Mouse (Mus musculus) splenic B cell, adult 2 months (primary cell): Measurements from ENCODE around the gene Robo1.

Experiments used
- DNase-seq: peaks from one replicate; pipeline ENCODE4 v3.0.0-alpha.2; 2011; ENCODE audit warnings: low read depth, low spot score
- H3K27me3 ChIP-seq: 2 replicates; pipeline ENCODE4 v1.6.1; 2012; ENCODE audit warnings: mild to moderate bottlenecking, low read length, moderate library complexity, mixed read lengths; ENCODE audit not compliant: control insufficient read depth, poor library complexity, insufficient read depth, severe bottlenecking
- H3K36me3 ChIP-seq: 2 replicates; pipeline ENCODE4 v1.6.1; 2012; ENCODE audit warnings: mild to moderate bottlenecking, low read length, moderate library complexity, mixed read lengths; ENCODE audit not compliant: control insufficient read depth, poor library complexity, insufficient read depth, severe bottlenecking

Robo1 gene

GRCm38 (mm10) chr16:72409820-72410219 lies 101.7 kb downstream of the Robo1 start:
- no peaks in the 10 kb centered on the region for H3K36me3 ChIP-seq
- no peaks in the 10 kb centered on the region for H3K27me3 ChIP-seq
- no peak for DNase-seq

DNA sequence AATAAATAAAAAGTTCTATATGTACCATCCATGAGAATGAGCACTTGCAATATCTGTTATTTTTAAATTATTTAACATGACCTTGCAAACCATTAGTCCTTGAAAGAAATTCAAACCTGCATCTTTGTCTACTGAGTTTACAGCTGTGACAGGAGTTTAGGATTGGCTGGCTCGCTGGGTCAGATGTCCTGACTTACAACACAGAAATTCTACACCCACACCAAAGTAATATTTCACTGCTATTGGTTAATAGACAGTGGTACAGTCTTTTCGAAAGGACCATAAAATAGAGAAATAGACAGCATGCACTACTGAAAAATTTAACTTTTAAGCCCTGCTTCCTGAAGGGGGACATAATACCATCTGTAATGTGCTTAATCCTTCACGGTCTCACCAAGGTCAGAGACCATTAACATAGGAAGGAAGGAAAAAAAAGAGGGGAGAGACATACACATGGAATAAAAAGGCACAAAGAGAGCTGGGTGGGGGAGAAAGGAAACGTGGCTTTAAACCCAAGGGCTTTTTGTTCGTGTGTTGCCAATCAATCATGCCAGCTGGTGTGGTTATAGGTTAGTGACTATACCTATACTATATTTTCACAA lies 103.7 kb downstream of the Robo1 start:
- DNase-seq: no peak
- Histone ChIP-seq H3K36me3 (no peaks in the 10 kb centered on the region), H3K27me3 (no peaks in the 10 kb centered on the region)

- Histone ChIP-seq H3K27me3 (no peaks in the 10 kb centered on the region), H3K36me3 (no peaks in the 10 kb centered on the region)
- no peak for DNase-seq
Measured at GRCm38 (mm10) chr16:72412879-72413278, 104.8 kb downstream of the Robo1 start.

DNA sequence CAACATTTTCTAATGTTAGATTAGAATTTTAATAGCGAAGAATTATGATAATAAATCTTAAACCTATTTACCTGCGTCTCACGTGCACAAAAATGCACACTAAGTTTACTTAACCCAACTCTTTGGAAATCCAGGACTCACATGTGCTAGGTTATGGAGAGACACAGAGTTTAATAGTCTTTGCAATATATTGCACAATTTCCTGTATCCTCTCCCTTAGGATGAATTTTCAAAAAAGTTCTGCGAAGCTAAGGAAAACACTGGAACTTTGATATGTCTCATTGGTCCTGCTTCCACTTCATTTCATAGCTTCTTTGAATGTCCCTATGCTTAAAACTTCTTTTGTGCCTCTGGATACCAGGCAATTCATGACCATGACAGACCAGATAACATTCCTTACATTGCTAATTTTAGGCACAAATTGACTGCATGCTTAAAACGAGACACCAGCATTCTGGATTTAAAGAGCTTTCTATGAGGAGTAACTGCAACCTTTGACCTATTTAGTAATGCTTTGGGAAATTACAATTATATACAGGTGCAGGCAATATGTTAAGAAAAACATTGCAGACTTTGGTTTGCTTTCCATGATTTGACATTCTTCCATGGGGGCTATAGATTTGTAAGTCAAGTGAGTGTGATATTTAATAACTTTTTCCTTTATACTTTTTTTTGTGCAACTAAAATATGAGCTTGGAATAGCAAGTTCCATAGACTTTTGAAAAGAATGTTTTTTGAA lies 111.4 kb downstream of the Robo1 start:
- Histone ChIP-seq H3K27me3 (no peaks in the 10 kb centered on the region), H3K36me3 (no peaks in the 10 kb centered on the region)
- DNase-seq: no peak

DNA sequence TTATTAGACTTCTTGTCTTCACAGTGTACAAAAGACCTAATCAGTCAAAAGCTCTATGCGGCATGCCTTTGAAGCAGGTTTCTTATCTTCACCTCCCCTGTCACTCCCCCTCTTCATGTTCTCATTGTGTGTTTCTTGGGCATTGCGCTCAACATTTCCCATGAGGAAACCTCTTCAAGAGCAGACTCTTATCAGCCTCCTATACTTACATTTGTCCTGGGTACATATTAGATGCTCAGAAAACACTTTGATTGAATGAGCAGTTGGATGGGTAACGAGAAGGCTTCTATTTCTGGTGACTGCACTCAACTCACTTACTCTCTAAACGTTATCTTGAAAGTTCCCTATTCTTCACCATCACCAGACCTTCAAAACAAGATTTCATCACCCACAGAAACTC lies 114.3 kb downstream of the Robo1 start:
- no peak for DNase-seq
- Histone ChIP-seq H3K27me3 (no peaks in the 10 kb centered on the region), H3K36me3 (no peaks in the 10 kb centered on the region)

DNA sequence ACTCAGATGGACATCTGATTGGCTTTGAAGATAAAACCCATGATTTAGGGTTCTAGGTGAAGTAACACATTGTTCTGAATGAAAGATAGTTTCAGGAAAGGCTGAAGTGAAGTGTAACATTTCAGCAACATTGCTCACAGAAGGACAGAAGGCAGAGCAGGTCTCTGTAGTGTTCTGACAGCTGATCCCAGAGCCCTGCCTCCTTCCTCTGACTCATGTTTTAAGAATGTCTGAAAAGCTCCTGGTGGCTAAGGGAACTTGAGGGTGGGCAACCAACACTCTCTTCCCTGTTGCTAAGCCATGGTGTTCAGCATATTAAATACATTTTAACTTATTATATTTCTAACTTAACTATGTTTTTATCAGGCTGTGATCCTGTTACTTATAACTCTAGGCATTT lies 126.3 kb downstream of the Robo1 start:
- Histone ChIP-seq H3K36me3 (no peaks in the 10 kb centered on the region), H3K27me3 (no peaks in the 10 kb centered on the region)
- no peak for DNase-seq

GRCm38 (mm10) chr16:72444428-72445135 lies 136.5 kb downstream of the Robo1 start:
- H3K27me3 ChIP-seq: no peaks in the 10 kb centered on the region
- DNase-seq: no peak
- H3K36me3 ChIP-seq: no peaks in the 10 kb centered on the region

- H3K27me3 ChIP-seq: no peaks in the 10 kb centered on the region
- no peak for DNase-seq
- no peaks in the 10 kb centered on the region for H3K36me3 ChIP-seq
Measured at GRCm38 (mm10) chr16:72458155-72458554, 150.0 kb downstream of the Robo1 start.

DNA sequence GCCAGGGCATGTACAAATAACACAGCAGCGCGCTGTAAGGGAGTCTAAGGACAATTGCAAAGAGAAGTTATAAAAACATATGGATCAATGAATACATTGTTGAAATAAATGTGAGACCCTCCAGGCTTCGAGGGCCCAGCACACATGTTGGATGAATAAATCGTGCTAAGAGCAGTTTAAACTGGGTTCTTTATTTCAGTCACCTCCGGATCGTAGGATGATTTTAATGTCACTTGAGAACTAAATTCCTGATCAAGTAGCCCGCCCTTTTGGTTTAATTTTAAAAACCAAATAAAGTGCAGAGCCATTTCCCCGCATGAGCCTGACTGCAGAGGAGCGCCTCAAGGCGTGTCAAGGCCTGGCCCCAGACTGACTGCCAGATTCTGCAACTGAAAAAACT lies 150.5 kb downstream of the Robo1 start:
- Histone ChIP-seq H3K27me3 (no peaks in the 10 kb centered on the region), H3K36me3 (no peaks in the 10 kb centered on the region)
- DNase-seq: no peak

- Histone ChIP-seq H3K27me3 (no peaks in the 10 kb centered on the region), H3K36me3 (no peaks in the 10 kb centered on the region)
- DNase-seq: no peak
Measured at GRCm38 (mm10) chr16:72465696-72466095, 157.6 kb downstream of the Robo1 start.

GRCm38 (mm10) chr16:72470037-72470673 lies 162.0 kb downstream of the Robo1 start:
- H3K27me3 ChIP-seq: no peaks in the 10 kb centered on the region
- no peaks in the 10 kb centered on the region for H3K36me3 ChIP-seq
- DNase-seq: no peak

DNA sequence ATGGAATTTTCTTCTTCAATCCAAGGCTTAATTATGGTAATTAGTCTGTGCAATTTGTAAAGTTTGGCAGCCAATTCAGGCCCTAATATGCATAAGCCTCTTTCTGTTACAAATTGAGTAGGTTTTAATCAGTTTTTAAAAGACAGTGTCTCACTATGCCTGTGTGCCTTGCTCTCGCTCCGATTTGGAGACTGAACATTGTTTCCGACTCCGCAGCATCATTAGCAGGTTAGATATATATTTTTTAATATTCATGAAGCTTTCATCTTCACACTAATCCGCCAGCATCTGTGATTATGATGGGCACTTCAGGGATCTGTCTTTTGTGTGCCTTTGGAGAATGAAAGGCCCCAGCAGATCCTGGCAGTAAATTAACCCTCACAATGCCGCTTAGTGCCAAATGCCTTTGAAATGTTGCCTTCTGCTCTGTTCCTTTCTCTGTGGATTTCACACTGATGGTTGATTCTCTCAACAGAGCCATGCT lies 202.7 kb downstream of the Robo1 start:
- H3K36me3 ChIP-seq: no peaks in the 10 kb centered on the region
- DNase-seq: no peak
- H3K27me3 ChIP-seq: no peaks in the 10 kb centered on the region; the same call in 1 of the 2 replicates

DNA sequence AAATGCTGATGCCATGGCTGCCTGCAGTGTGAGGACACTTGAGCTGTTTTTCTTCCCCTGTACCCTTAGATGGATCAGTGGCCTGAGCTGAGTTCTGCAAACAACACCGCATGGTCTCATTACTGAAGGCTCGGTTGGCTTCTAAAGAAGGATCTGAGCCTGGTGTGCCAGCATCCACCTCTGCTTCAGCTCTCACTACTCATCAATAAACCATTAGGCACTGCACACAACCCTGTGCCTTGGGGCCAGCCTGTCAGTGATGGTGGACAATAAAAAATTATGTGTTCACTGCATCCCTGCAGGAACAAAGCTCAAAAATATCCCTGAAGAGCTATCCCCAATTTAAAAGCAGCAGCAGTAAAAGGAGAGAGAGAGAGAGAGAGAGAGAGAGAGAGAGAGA lies 223.2 kb downstream of the Robo1 start:
- DNase-seq: no peak
- Histone ChIP-seq H3K36me3 (no peaks in the 10 kb centered on the region), H3K27me3 (no peaks in the 10 kb centered on the region)

DNA sequence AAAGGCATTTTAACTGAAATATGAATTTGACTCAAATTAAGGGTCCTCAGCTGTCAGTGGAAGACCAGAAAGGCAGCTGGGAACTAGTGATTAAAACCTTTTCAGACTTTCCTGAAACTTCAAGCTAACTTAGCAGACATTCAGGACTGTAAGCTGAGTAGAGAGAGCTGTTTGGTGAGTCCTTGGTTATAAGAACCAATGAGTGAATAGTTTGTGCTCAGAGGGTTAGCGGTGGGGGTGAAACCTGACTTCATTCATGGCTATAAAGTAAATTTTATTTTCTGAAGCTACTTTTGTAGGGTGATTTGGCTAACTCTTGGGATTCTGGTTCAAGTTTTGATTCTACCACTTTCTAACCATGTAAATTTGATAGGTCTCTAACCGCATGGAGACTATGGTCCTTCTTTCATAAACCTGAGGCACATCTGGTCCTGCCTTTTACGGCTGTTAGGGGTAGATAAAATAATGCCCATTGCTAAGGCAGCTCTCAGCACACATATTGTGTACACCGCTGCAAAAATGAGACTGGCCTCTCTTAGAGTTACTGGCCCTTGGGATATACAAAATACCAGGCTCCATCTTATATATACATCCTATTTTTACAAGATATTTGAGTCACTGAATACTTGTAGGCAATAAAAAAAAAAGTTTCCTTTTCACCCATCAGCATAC lies 225.9 kb downstream of the Robo1 start:
- no peaks in the 10 kb centered on the region for H3K27me3 ChIP-seq
- H3K36me3 ChIP-seq: no peaks in the 10 kb centered on the region
- DNase-seq: no peak
